Mouse (Mus musculus) embryonic facial prominence, embryonic 10.5 days (tissue): ENCODE results near the gene Mfrp. TPM values are rescaled to one million over a fixed set of nuclear protein-coding genes. Genes with fewer than 3 reads are reported as not detected.
A peak's percentile ranks its signal among the peaks of the same experiment; 100 is the strongest.

ENCODE experiments used
- DNase-seq: peaks from one replicate; pipeline ENCODE4 v3.0.0-alpha.2; 2017; ENCODE audit warnings: low spot score
- H3K27ac ChIP-seq: fragments of 300-500 bp; sonication (generic); replicated peaks from 2 replicates; pipeline ENCODE4 v1.5.1; 2016; ENCODE audit warnings: mild to moderate bottlenecking
- H3K27me3 ChIP-seq: fragments of 300-500 bp; sonication (generic); replicated peaks from 2 replicates; pipeline ENCODE4 v1.6.1; 2016; ENCODE audit warnings: low read depth, mild to moderate bottlenecking; ENCODE audit not compliant: poor library complexity, severe bottlenecking
- H3K36me3 ChIP-seq: fragments of 300-500 bp; sonication (generic); replicated peaks from 2 replicates; pipeline ENCODE4 v1.6.1; 2016; ENCODE audit warnings: mild to moderate bottlenecking, moderate library complexity
- H3K4me1 ChIP-seq: fragments of 300-500 bp; sonication (generic); 2 replicates; pipeline ENCODE4 v1.6.1; 2016
- H3K4me3 ChIP-seq: fragments of 300-500 bp; sonication (generic); 2 replicates; pipeline ENCODE4 v1.5.1; 2016; ENCODE audit warnings: mild to moderate bottlenecking, moderate library complexity
- H3K9me3 ChIP-seq: fragments of 300-500 bp; sonication (generic); 2 replicates; pipeline ENCODE4 v1.6.1; 2016; ENCODE audit warnings: mild to moderate bottlenecking
- WGBS: fragments of 180-500 bp; shearing (Covaris S2); methylation state at CpG from one replicate; pipeline ENCODE4 v1.1.7; 2016; 5-methylcytosine and 5-hydroxymethylcytosine counted together
- polyA plus RNA-seq: library from polyadenylated mRNA; unstranded; fragments of >200 nt; fragmentation: Nextera tagmentation; extraction: Ambion mirVana; gene quantifications from 2 replicates; pipeline ENCODE4 v1.2.1, GENCODE M21; 2016

The Mfrp gene
- polyA plus RNA-seq, 1 experiment from 2014 or later = 0.12 TPM

DNA sequence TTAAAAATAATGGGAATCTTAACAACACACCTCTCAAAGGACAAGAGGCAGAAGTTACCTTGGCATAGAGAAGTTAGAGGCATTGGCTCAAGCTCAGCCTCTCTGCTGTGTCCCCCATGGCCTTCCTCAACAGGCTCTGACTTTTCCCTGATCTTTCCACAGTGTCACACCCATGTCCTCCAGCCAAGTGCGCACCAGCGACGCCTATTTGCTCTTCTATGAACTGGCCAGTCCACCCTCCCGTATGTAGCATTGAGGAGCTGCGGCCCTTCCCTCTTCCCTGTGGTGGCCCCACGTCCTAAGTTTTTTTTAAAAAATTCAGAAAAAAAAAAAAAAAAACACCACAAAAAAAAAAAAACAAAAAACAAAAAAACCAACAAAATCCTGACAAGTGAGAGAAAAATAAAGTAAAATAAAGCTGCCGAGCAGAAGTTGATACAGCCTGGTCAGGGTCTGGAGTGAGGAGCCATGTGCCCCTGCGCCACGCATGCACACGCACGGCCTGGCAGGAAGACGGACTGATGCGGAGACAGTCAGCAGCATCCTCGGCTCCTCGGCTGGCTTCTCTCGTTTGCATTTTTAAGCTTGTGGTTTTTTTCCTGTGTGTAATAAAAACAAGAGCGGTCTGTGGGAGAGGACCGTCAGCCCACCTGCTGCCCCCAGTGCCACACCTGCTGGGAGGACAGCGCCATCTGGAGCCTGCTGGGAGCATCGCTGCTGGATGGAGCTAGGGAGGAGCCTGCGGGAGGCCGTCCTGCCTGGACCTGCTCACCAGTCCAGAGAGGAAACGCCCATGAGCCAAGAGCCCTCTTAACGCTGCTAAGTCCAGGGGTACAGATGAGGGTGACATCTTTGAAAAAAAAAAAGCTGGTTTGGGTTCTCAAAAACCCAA lies 7.7 kb upstream of the Mfrp start:
- Histone ChIP-seq H3K9me3 (no peaks in the 10 kb centered on the region), H3K27ac (no peak overlapping the region), H3K4me1 (peaks cover 24% of the 10 kb centered on the region), H3K27me3 (0 out of 2 replicates have a peak, but pooled peaks cover 6% of the 10 kb centered on the region), H3K36me3 (peaks cover 34% of the 10 kb centered on the region), H3K4me3 (peak overlapping the region; percentile 25; the same call in 1 of the 2 replicates)
- WGBS = 35% methylated on average over 24 of the region's 24 CpGs
- peak; percentile 84 for DNase-seq

DNA sequence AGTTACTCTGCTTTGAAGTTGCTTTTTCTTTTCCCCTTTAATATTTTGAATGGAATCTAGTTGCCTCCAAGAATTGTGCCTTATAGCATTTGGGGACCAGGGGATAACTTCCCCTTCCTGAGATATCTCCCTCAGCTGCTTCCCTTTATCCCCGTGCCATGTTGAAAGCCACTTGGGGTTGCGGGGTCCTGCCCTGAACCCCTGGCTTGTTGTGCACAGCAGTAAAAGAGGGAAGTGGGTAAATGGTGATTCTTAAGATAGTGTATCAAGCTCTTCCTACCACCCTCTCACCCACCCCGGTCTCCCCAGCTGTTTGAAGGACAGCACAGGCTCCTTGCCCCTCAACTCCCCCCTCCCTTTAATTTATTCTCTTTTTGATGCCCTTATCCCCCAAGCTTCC lies 6.8 kb upstream of the Mfrp start:
- Histone ChIP-seq H3K4me3 (no peak overlapping the region), H3K4me1 (peaks cover 15% of the 10 kb centered on the region), H3K27ac (no peak overlapping the region), H3K9me3 (no peaks in the 10 kb centered on the region), H3K36me3 (peaks cover 34% of the 10 kb centered on the region), H3K27me3 (no peaks in the 10 kb centered on the region)
- DNase-seq = no peak
- WGBS = 84% methylated on average over 3 of the region's 3 CpGs

DNA sequence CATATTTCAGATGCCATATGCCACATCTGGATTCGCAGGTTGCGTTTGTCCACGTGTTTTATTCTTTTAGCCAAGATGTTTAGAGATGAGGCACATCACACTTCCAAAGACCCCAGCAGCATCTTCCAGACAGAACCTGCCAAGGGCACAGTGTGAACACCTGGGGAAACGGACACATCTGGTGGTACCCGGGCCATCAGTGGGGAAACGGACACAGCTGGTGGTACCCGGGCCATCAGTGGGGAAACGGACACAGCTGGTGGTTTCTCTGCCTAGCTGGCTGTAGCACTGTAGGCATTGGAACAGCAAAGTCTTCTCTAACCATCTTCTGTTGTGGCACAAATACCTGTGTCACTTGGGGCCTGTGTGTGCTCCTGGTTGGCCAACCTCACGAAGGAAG lies 5.7 kb upstream of the Mfrp start:
- Histone ChIP-seq H3K27ac (no peak overlapping the region), H3K36me3 (peaks cover 34% of the 10 kb centered on the region), H3K9me3 (no peaks in the 10 kb centered on the region), H3K4me1 (peaks cover 10% of the 10 kb centered on the region), H3K27me3 (no peaks in the 10 kb centered on the region), H3K4me3 (no peak overlapping the region)
- no peak for DNase-seq
- 90% methylated on average over 9 of the region's 9 CpGs for WGBS

DNA sequence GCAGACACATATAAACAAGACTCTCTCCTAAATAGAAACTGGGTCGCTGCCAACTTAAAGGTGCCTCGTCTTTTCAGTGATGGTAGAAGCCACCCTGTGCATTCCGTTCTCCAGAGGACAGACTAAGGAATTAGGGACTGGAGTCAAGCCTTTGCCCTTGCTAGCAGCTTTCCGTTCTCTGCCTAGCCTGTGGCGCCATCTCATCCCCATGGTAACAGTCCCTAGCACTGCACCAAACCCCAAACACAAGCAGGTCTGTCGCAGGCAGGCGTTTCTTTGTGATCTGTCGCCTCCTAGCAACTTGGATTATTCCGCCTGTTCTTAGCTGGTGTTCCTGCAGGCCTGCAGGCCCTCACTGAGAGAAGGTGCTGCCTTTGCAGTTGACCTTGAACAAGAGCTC lies 5.0 kb upstream of the Mfrp start:
- DNase-seq = peak; percentile 46
- Histone ChIP-seq H3K27ac (no peak overlapping the region), H3K27me3 (no peaks in the 10 kb centered on the region), H3K4me3 (no peak overlapping the region), H3K36me3 (peaks cover 27% of the 10 kb centered on the region), H3K4me1 (peaks cover 14% of the 10 kb centered on the region), H3K9me3 (no peaks in the 10 kb centered on the region)
- 29% methylated on average over 9 of the region's 9 CpGs for WGBS

DNA sequence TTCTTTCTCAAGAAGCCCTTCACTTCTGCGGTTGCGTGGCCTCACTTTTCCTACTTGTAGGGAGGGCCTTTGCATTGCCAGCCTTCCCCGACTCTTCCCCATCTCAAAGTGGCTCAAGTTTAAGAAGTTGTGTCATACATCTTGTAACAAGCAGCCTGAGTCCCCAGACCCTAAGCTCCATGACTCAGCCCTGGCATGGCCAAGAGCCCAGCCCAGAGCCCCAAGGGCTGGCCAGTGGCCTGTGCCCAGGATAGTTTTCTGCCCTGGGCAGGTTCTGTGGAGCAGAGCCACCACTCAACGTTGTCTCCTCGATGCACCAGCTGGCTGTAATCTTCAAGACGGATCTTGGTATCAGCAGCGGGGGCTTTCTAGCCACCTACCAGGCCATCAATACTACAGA lies 3.4 kb downstream of the Mfrp start:
- no peaks in the 10 kb centered on the region for H3K27me3 ChIP-seq
- 95% methylated on average over 7 of the region's 7 CpGs for WGBS
- DNase-seq = no peak
- peaks cover 67% of the 10 kb centered on the region for H3K36me3 ChIP-seq
- peaks cover 56% of the 10 kb centered on the region for H3K4me1 ChIP-seq
- no peak overlapping the region for H3K4me3 ChIP-seq
- H3K27ac ChIP-seq = no peak overlapping the region
- no peaks in the 10 kb centered on the region for H3K9me3 ChIP-seq

DNA sequence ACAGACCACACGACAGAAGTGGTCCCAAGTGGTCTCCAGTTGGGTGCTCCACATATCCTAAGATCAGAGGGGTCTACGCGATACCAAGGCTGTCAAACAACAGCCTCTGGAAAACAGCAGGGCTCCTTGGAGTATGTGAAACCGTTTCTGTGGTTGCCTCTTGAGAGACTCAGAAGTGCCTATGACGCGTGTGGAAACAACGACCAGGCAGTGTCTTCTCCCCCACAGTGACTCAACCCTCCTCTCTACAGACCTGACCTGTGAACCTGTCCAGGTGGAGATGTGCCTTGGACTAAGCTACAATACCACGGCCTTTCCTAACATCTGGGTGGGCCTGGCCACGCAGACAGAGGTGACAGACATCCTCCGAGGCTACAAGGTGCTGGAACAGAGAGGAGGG lies 4.3 kb downstream of the Mfrp start:
- H3K27ac ChIP-seq = no peak overlapping the region
- WGBS = 89% methylated on average over 10 of the region's 10 CpGs
- DNase-seq = no peak
- no peak overlapping the region for H3K4me3 ChIP-seq
- no peaks in the 10 kb centered on the region for H3K27me3 ChIP-seq
- H3K36me3 ChIP-seq = peaks cover 71% of the 10 kb centered on the region
- no peaks in the 10 kb centered on the region for H3K9me3 ChIP-seq
- H3K4me1 ChIP-seq = peaks cover 65% of the 10 kb centered on the region

DNA sequence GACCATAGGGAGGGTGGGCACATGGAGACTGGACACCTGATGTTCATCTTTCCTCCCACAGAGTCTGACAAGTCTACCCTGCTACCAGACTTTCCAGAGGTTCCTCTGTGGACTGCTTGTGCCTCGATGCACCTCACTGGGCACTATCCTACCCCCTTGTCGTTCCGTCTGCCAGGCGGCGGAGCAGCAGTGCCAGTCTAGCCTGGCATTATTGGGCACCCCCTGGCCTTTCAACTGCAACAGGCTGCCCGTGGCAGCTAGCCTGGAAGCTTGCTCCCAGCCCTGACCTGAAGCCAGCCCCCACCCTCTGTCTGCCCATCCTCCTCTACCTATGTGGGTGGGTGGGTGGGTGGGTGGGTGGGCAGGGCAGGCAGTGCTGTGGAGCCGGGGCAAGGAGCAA lies 4.7 kb downstream of the Mfrp start:
- Histone ChIP-seq H3K9me3 (no peaks in the 10 kb centered on the region), H3K36me3 (peaks cover 73% of the 10 kb centered on the region), H3K27ac (peak overlapping the region; percentile 40; the same call in 1 of the 2 replicates), H3K4me3 (no peak overlapping the region), H3K4me1 (peaks cover 65% of the 10 kb centered on the region), H3K27me3 (no peaks in the 10 kb centered on the region)
- no peak for DNase-seq
- 90% methylated on average over 7 of the region's 7 CpGs for WGBS

DNA sequence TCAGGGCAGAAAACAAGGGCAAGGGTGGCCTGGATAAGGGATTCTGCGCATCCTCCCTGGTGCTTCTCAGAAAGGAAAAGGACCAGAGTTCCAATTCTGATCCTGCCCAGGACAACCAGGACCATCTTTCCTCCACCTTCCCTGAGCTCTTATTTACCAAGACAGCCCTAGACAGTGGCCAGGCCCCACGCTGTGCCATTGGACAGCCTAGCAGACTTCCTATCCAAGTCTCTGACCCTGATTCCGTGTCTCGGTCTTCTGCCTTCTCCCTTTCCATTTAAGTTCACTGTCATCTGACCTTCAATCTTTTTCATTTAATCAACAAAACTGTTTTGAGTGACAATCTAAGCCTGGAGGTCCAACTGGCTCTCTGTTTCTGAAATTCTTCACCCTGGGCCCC lies 5.1 kb downstream of the Mfrp start:
- Histone ChIP-seq H3K4me3 (peak overlapping the region; percentile 40), H3K36me3 (peaks cover 73% of the 10 kb centered on the region), H3K4me1 (peaks cover 63% of the 10 kb centered on the region), H3K27ac (peak overlapping the region; percentile 75), H3K27me3 (no peaks in the 10 kb centered on the region), H3K9me3 (no peaks in the 10 kb centered on the region)
- WGBS = 73% methylated on average over 4 of the region's 4 CpGs
- DNase-seq = no peak

DNA sequence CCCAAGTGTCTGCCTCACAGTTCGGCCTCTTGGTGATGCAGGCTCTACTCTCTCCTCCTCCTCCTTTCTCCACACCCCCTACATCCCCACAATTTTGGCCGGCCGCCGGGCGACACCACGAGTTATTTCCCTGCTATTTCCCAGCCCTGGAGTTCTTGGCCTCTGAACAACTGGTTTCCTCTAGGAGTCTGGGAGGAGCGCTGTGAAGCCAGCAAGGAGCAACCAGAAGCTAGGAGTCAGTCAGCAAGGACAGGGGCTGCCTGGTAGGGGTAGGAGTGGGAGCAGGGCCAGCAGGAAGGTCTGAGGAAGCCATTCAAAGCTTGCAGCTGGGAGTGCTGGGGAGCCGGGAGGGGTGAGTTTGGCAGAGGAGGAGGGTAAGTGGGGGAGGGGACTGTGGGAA lies 5.6 kb downstream of the Mfrp start, which contains the start of gene C1qtnf5:
TSS of gene C1qtnf5 (plus strand) at position 136 of the 400 bp plus-strand sequence.
- Histone ChIP-seq H3K4me1 (peaks cover 63% of the 10 kb centered on the region), H3K36me3 (peaks cover 73% of the 10 kb centered on the region), H3K27me3 (no peaks in the 10 kb centered on the region), H3K4me3 (peak within 1 kb of the TSS; percentile 40), H3K27ac (peak within 1 kb of the TSS; percentile 75), H3K9me3 (no peaks in the 10 kb centered on the region)
- WGBS = 38% methylated on average over 8 of the region's 8 CpGs
- DNase-seq = no peak

DNA sequence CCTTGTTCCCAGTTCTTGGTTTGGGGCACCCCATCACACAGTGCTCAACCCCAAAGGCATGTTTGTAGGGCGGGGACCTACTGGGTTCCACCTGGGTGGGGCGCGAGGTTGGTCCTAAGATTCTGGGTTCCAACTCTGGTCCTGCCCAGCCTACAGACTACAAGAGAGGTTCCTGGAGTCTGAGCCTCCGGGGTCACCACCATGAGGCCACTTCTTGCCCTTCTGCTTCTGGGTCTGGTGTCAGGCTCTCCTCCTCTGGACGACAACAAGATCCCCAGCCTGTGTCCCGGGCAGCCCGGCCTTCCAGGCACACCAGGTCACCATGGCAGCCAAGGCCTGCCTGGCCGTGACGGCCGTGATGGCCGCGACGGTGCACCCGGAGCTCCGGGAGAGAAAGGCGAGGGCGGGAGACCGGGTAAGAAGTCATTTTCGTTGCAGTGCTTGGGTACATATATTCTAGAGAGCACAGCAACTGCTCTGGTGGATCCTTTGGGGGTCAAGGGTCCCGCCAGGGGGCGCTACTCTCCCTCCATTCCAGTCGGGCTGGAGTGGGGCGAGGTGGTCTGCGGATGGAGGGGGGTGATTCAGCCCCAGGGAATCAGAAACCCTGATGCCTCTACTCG lies 6.1 kb downstream of the Mfrp start:
- peaks cover 73% of the 10 kb centered on the region for H3K36me3 ChIP-seq
- H3K27ac ChIP-seq = peak overlapping the region; percentile 75
- DNase-seq = peak; percentile 67
- no peaks in the 10 kb centered on the region for H3K9me3 ChIP-seq
- peak overlapping the region; percentile 40 for H3K4me3 ChIP-seq
- 38% methylated on average over 25 of the region's 25 CpGs for WGBS
- H3K27me3 ChIP-seq = no peaks in the 10 kb centered on the region
- peaks cover 63% of the 10 kb centered on the region for H3K4me1 ChIP-seq

DNA sequence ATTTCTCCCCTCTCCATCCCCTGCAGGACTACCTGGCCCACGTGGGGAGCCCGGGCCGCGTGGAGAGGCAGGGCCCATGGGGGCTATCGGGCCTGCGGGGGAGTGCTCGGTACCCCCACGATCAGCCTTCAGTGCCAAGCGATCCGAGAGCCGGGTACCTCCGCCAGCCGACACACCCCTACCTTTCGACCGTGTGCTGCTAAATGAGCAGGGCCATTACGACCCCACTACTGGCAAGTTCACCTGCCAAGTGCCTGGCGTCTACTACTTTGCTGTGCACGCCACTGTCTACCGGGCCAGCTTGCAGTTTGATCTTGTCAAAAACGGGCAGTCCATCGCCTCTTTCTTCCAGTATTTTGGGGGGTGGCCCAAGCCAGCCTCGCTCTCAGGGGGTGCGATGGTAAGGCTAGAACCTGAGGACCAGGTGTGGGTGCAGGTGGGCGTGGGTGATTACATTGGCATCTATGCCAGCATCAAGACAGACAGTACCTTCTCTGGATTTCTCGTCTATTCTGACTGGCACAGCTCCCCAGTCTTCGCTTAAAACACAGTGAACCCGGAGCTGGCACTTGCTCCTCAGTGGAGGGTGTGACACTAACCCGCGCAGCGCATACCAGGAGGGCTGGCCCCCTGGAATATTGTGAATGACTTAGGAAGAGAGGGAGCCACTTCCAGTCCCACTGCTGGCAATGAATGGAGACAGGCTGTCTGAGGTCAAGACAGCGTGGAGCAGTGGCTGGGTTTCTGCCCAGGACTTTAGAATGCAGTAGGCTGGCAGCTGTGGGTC lies 6.9 kb downstream of the Mfrp start:
- no peaks in the 10 kb centered on the region for H3K27me3 ChIP-seq
- H3K4me1 ChIP-seq = peaks cover 61% of the 10 kb centered on the region
- peak overlapping the region; percentile 46 for H3K4me3 ChIP-seq
- H3K27ac ChIP-seq = peak overlapping the region; percentile 75; the same call in 1 of the 2 replicates
- peaks cover 73% of the 10 kb centered on the region for H3K36me3 ChIP-seq
- no peaks in the 10 kb centered on the region for H3K9me3 ChIP-seq
- WGBS = 82% methylated on average over 31 of the region's 31 CpGs
- no peak for DNase-seq

DNA sequence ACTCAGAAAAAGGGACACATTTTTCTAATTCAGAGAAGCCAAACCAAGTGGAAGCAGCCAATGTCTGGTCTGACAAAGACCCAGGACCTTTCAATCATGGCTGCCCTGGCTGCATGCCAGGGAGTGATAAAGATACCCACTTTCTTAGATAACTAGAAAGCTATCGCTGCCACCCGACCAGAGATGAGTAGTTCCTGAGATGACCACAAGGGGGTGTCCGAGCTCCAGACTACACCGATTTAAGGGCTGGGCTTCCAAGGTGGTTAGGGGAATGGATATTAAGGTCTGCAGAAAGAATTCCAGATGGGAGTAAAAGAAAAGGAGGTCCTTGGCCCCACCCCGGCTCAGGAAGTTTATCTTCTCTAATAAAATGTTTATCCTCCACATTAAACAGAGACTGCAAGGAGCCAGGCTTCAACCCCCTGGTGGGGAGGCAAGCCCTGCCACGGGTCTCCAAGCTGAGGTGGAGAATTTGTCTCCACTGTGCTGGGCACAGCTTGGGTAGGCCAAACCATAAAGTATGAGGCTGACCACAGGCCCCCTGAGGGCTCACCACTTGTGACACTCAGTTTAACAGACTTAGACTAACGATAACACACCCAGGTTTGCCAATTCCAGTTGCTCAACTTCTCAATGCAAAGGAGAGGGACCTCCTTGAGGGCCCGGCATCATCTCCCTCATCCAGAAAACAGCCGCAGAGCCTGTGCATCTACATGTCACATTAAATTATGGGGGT lies 8.0 kb downstream of the Mfrp start:
- WGBS = 36% methylated on average over 9 of the region's 9 CpGs

More for the DNA sequence above, 8.0 kb downstream of the Mfrp start:
- DNase-seq = peak; percentile 80
- Histone ChIP-seq H3K27ac (0 out of 2 replicates have a peak overlapping the region, but pooled peaks have one; percentile 30), H3K27me3 (no peaks in the 10 kb centered on the region), H3K4me1 (peaks cover 65% of the 10 kb centered on the region), H3K9me3 (no peaks in the 10 kb centered on the region), H3K36me3 (peaks cover 62% of the 10 kb centered on the region), H3K4me3 (peak overlapping the region; percentile 46)
